Mouse (Mus musculus) T-helper 1 cell (primary cell): ENCODE data around the gene Pnpla7.

Experiments used
- in situ Hi-C: fragments of 300-600 bp; cut with MboI, MseI; formaldehyde crosslinking; loops from one replicate; pipeline ENCODE4 v1.15.1; 2025; ENCODE audit warnings: high pct_unique_total_duplicates

Gene Pnpla7

GRCm38 (mm10) chr2:25069537-25069936, 93.7 kb downstream of the Pnpla7 start:
- in situ Hi-C loops = no loop called here

GRCm38 (mm10) chr2:25072398-25072797, 96.6 kb downstream of the Pnpla7 start:
- in situ Hi-C loops = no loop called here

GRCm38 (mm10) chr2:25075506-25075905, 99.7 kb downstream of the Pnpla7 start:
- in situ Hi-C loops = no loop called here

- in situ Hi-C loops = no loop called here
Observed at GRCm38 (mm10) chr2:25078967-25079366, 103.1 kb downstream of the Pnpla7 start.

- in situ Hi-C loops = no loop called here
Observed at GRCm38 (mm10) chr2:25080076-25080475, 104.2 kb downstream of the Pnpla7 start, which contains the start of gene Entpd8. Gene Entpd8, plus strand, starts transcription at chr2:25080304.

- in situ Hi-C loops = no loop called here
Observed at GRCm38 (mm10) chr2:25083697-25084096, 107.9 kb downstream of the Pnpla7 start.

GRCm38 (mm10) chr2:25085571-25085970, 109.7 kb downstream of the Pnpla7 start:
- in situ Hi-C loops = no loop called here

GRCm38 (mm10) chr2:25087842-25088241, 112.0 kb downstream of the Pnpla7 start:
- in situ Hi-C loops = no loop called here

- in situ Hi-C loops = no loop called here
Observed at GRCm38 (mm10) chr2:25088636-25089035, 112.8 kb downstream of the Pnpla7 start.

- in situ Hi-C loops = no loop called here
Observed at GRCm38 (mm10) chr2:25094785-25095108, 118.9 kb downstream of the Pnpla7 start.

- in situ Hi-C loops = no loop called here
Observed at GRCm38 (mm10) chr2:25095109-25095850, 119.4 kb downstream of the Pnpla7 start, which contains the start of gene Noxa1. Gene Noxa1, minus strand, starts transcription at chr2:25095149.

- in situ Hi-C loops = no loop called here
Observed at GRCm38 (mm10) chr2:25098005-25098615, 122.3 kb downstream of the Pnpla7 start.

GRCm38 (mm10) chr2:25098956-25099355, 123.1 kb downstream of the Pnpla7 start:
- in situ Hi-C loops = no loop called here

- in situ Hi-C loops = no loop called here
Observed at GRCm38 (mm10) chr2:25099703-25100102, 123.9 kb downstream of the Pnpla7 start.
